Mouse (Mus musculus): ENCODE results near the gene Vps35. TPM values are rescaled to one million over a fixed set of nuclear protein-coding genes. Genes with fewer than 3 reads are reported as not detected.

The Vps35 gene
- total RNA-seq, 2 experiments from 2014 or later, result 104 to 156 TPM

DNA sequence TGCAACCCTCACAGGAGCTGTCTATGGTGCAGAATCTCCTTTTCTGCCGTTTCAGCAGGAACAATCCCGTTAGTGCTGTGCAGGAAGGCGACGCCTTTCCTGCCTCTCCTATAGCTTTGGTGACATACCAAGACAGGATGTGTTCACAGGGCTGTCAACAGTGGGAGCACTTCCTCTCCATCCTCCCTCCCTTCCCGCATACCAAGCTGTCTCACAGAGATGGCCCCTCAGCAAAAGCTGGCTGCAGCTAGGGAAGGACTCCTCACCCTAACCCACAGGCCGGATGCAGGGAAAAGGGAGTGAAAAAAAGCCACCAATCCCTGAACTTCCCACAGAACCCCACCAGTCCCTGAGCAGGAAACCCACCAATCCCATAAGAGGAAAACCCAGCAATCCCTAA is 78.6 kb downstream of the Vps35 start:
- ATAC-seq (replicated peaks; ENCODE audit: low FRiP score, low TSS enrichment, poor library complexity, severe bottlenecking), result no peak

GRCm38 (mm10) chr8:85220220-85220619 is 79.4 kb downstream of the Vps35 start:
- ATAC-seq (replicated peaks; ENCODE audit: low FRiP score, low TSS enrichment, poor library complexity, severe bottlenecking), result no peak

Other genes starting within 250 kb of the Vps35 start
- gene Fbxw9, start 239.7 kb downstream of the Vps35 start, total RNA-seq (2014; fragmentation: Nextera tagmentation), result 11.0 and 21.1 TPM in 2 replicates
- gene Fbxw9, start 239.7 kb downstream of the Vps35 start, total RNA-seq (2017), result 1.4 and 5.8 TPM in 2 replicates
- not detected in 2 replicates for gene Gm5741, start 231.8 kb downstream of the Vps35 start, total RNA-seq (2014; fragmentation: Nextera tagmentation)
- gene Gm5741, start 231.8 kb downstream of the Vps35 start, total RNA-seq (2017), result not detected in 2 replicates
- gene Dhps, start 228.0 kb downstream of the Vps35 start, total RNA-seq (2014; fragmentation: Nextera tagmentation), result 69.1 and 99.2 TPM in 2 replicates
- 15.0 and 17.6 TPM in 2 replicates for gene Dhps, start 228.0 kb downstream of the Vps35 start, total RNA-seq (2017)
- gene Wdr83os, start 219.1 kb downstream of the Vps35 start, total RNA-seq (2014; fragmentation: Nextera tagmentation), result 172 and 250 TPM in 2 replicates
- gene Wdr83os, start 219.1 kb downstream of the Vps35 start, total RNA-seq (2017), result 40.4 and 61.3 TPM in 2 replicates
- gene Wdr83, start 218.5 kb downstream of the Vps35 start, total RNA-seq (2014; fragmentation: Nextera tagmentation), result 50.1 and 102 TPM in 2 replicates
- gene Wdr83, start 218.5 kb downstream of the Vps35 start, total RNA-seq (2017), result 23.1 and 25.2 TPM in 2 replicates
- gene Man2b1, start 216.5 kb downstream of the Vps35 start, total RNA-seq (2014; fragmentation: Nextera tagmentation), result 30.8 and 30.9 TPM in 2 replicates
- 9.8 and 13.8 TPM in 2 replicates for gene Man2b1, start 216.5 kb downstream of the Vps35 start, total RNA-seq (2017)
- not detected in 2 replicates for gene Zfp791, start 176.7 kb downstream of the Vps35 start, total RNA-seq (2014; fragmentation: Nextera tagmentation)
- gene Zfp791, start 176.7 kb downstream of the Vps35 start, total RNA-seq (2017), result not detected in 2 replicates
- not detected in 2 replicates for gene Cks1brt, start 147.9 kb downstream of the Vps35 start, total RNA-seq (2014; fragmentation: Nextera tagmentation)
- gene Cks1brt, start 147.9 kb downstream of the Vps35 start, total RNA-seq (2017), result not detected in 2 replicates
- gene Olfr371, start 73.8 kb downstream of the Vps35 start, total RNA-seq (2014; fragmentation: Nextera tagmentation), result not detected in 2 replicates
- gene Olfr371, start 73.8 kb downstream of the Vps35 start, total RNA-seq (2017), result not detected in 2 replicates
- 137 and 173 TPM in 2 replicates for gene Orc6, start 170 bp downstream of the Vps35 start, total RNA-seq (2014; fragmentation: Nextera tagmentation)
- 123 and 134 TPM in 2 replicates for gene Orc6, start 170 bp downstream of the Vps35 start, total RNA-seq (2017)
- 39.2 and 40.3 TPM in 2 replicates for gene Mylk3, start 86.5 kb upstream of the Vps35 start, total RNA-seq (2014; fragmentation: Nextera tagmentation)
- gene Mylk3, start 86.5 kb upstream of the Vps35 start, total RNA-seq (2017), result 24.3 and 31.6 TPM in 2 replicates
- gene 4921524J17Rik, start 133.0 kb upstream of the Vps35 start, total RNA-seq (2014; fragmentation: Nextera tagmentation), result 25.3 and 33.0 TPM in 2 replicates
- 61.6 and 114 TPM in 2 replicates for gene 4921524J17Rik, start 133.0 kb upstream of the Vps35 start, total RNA-seq (2017)
- gene Gpt2, start 192.8 kb upstream of the Vps35 start, total RNA-seq (2014; fragmentation: Nextera tagmentation), result 0.17 and 1.1 TPM in 2 replicates
- gene Gpt2, start 192.8 kb upstream of the Vps35 start, total RNA-seq (2017), result 1.1 and 2.0 TPM in 2 replicates